Mouse (Mus musculus) hindlimb bud, embryonic 11.5 days (tissue): Measurements from ENCODE around the gene Pum1.

Experiments used
- DNase-seq: peaks from one replicate; pipeline ENCODE4 v3.0.0-alpha.2; 2012; ENCODE audit warnings: low read depth, low spot score; ENCODE audit errors: extremely low spot score

The Pum1 gene

DNA sequence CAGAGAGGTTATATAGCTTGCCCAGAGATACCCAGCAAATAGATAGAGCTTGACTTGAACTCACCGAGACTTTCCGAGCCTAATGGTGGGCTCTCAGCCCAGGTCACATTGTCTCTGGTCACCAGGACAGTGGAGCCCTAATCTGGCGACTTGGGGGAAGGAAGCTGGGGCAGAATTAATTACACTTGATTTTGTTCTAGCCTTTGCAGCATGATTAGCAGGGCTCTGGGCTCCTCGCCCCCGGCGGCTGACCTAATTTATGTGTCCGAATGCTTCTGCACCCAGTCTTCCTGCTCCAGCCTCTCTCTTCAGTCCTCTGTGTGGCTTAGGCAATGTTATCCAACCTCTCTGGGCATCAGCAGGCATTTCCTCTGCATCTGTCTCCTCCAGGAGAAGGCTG is 148.3 kb downstream of the Pum1 start:
- no peak for DNase-seq

DNA sequence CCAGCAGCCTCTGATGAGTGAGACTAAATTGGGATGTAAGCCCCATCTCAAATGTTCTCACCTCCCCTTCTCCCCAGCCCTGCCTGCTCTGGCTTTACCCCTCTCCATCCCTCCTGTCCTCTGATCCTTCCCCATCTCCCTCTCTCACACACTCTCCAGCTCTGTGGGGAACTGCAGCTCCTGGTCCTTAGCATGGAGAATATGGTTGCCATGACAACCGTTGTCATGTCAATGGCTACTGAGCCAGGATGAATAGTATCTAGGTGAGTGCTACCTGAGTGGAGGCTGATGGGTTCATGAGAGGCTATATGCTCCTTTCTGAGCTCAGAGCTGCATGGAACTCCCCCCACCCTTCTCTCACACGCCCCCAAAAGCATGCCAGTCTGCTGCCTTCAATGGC is 150.8 kb downstream of the Pum1 start:
- no peak for DNase-seq

DNA sequence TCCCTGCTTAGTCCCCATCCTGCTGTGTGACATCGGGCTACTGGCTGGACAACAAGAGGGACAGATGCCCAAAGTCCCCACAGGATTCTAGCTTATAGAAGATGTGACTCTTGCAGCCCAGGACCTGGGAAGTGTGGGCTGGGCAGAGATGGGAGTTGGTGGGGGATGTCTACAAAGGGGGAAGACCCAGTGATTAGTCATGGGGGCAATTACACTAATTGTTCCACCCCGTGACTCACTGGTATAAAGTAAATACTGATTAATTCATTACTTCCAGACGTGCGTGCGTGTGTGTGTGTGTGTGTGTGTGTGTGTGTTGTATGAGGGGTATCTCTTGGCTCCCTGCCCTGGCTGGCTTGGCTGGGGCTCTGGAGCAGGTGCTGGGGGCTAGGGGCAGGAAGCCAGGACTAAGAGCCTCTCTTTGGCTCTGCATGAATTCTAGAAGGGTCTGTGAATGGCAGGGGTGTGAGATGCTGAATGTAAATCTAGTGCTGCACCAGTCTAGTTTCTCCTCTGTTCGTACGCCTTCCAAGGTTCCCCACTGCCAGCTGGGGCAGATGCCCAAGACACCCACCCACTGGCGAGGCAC is 151.7 kb downstream of the Pum1 start:
- DNase-seq = no peak

DNA sequence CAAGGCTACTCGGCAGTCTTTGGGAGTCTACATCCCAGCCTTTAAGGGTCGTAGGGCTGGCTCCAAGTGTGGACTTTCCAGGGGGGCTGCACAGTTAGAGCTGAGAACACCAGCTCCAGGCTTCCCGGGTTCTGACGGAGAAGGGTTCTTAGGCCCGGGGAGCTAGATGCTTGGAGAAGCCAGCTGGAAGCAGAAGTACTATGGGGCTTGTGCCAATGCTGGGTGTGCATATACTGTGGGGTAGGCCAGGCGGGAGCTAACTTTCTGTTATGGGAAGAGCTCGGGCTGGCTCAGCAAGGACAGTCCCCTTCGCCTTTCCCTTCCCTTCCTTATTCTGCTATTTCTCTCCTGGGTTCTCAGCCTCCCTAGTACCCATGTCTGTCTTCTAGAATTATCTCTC is 152.7 kb downstream of the Pum1 start:
- DNase-seq = no peak

DNA sequence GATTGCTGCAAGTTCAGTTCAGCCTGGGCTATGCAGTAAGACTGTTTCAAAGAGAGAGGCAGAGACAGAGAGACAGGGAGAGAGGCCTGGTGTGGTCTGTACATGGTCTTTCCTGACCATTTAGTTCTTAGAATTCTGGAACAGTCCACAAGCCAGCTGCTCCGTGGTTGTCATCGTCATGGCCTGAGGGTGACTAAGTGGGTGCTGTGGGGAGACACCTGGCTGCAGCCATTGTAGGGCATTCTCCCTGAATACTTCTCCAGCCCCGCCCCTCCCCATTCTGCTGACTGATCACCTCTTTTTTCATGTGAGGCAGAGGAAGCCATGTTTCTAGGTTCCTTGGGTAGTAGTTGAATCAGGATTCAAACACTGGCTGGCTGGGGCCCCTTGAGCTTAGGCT is 156.7 kb downstream of the Pum1 start:
- DNase-seq = no peak

DNA sequence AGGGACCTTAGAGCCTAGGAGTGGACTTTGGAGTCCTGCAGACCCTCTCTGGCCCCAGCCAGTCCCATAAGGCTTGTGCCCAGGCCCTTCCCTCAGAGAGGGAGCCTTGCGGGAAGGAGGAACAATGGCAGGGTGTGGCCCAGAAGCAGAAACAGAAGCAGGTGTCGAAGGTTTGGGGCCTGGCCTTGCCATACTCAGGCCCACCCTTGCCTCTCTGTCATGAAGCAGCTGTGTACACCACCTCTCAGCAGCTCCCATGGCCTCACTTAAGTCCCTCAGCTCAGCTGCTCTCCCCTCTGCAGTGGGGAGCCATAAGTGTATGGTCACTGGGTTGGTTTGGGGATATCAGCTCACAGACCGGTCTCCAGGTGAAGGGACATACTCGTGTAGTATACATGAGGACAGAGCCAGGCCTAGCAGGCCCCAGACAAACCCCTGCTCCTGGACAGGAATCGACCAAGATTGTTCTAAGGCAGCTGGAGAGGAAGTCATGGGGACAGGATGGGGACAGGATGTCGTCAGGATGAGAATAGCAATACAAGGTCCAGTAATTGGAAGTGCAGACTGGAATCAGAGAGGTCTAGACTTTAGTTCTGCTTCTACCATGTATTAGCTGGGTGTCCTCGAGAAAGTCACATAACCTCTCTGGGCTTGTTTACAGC is 157.6 kb downstream of the Pum1 start:
- DNase-seq = no peak

DNA sequence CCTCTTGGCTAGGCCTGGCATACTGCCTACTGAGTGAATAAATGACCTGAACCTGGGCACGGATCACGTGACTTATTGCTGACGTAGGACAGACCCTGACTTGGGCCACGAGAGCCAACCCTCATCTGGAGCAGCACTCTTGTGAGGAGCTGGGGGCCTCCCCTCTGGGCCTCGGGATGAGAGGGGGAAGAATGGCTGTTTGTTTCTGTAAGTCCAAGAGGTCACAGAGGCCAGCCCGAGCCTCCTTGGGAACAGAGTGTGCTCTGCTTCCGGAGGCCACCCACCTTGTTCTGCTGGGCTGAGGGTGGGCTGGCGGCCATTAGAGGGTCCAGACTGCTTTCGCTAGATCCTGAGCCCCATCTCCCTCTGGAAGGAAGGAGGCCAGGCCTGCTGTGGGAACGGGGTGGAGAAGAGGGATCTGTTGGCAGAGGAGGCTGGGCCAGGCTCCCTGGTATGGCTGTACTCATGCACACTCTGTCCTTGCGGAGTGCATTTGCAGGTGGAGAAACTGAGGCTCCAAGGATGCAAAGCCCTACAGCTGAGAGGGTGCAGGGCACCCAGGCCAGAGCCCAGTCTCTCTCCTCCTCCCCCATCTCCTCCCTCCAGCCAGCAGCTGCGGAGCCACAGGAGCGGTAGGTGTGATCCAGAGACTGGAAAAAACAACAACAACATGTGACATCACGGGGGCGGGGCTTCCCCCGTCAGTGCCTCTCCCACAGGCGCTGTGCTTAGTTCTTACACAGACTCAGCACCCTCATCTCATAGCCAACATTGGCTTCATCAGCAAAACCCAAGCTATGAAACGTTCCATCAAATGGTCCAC is 165.9 kb downstream of the Pum1 start:
- no peak for DNase-seq
